ENCODE assay signal across 8 mouse cellular contexts in genomic region chr1:69107485-69108158, GRCm38 (mm10). TPM values are rescaled to one million over a fixed set of nuclear protein-coding genes. Genes with fewer than 3 reads are reported as not detected.
DNase-seq lines count a peak whose midpoint lies in the region; ATAC-seq and TF ChIP-seq lines count a peak whose summit lies in the region.

Gene Erbb4 (minus strand): TSS chr1:69108059.

- no peaks in the 10 kb centered on the region for H3K36me3 ChIP-seq in kidney, adult 2 months (ENCODE audit: control insufficient read depth, insufficient read depth, low read length)
- H3K36me3 ChIP-seq in limb, embryonic 13.5 days = no peaks in the 10 kb centered on the region
- H3K36me3 ChIP-seq in neural tube, embryonic 12.5 days = no peaks in the 10 kb centered on the region

- no peak for TF ChIP-seq CTCF in kidney, adult 2 months (conservative IDR thresholded peaks at IDR 0.05; ENCODE audit: insufficient read depth, insufficient read length, low read depth, low read length)

- peak within 1 kb of the TSS; percentile 64 for H3K9ac ChIP-seq in limb, embryonic 13.5 days
- peak within 1 kb of the TSS; percentile 78 for H3K9ac ChIP-seq in neural tube, embryonic 12.5 days

- H3K27me3 ChIP-seq in kidney, adult 2 months (replicated peaks; ENCODE audit: control insufficient read depth, insufficient read depth, low read length) = no peaks in the 10 kb centered on the region
- peaks cover 78% of the 10 kb centered on the region for H3K27me3 ChIP-seq in limb, embryonic 13.5 days
- no peaks in the 10 kb centered on the region; the same call in none of the 2 replicates for H3K27me3 ChIP-seq in neural tube, embryonic 12.5 days (replicated peaks)

- TF ChIP-seq POLR2A in kidney, adult 2 months (IDR thresholded peaks at IDR 0.05; ENCODE audit: low read depth, low read length) = no peak

- WGBS in kidney, adult 2 months = 2% methylated on average over 63 of the region's 63 CpGs
- WGBS in limb, embryonic 13.5 days = under 1% methylated on average over 63 of the region's 63 CpGs
- under 1% methylated on average over 63 of the region's 63 CpGs for WGBS in neural tube, embryonic 12.5 days

- H3K4me3 ChIP-seq in kidney, adult 2 months (ENCODE audit: insufficient read depth, low read depth, low read length) = peak within 1 kb of the TSS; percentile 61
- peak within 1 kb of the TSS; percentile 66 for H3K4me3 ChIP-seq in limb, embryonic 13.5 days
- peak within 1 kb of the TSS; percentile 75 for H3K4me3 ChIP-seq in neural tube, embryonic 12.5 days

- peak within 1 kb of the TSS; percentile 87 for H3K27ac ChIP-seq in kidney, adult 2 months (ENCODE audit: insufficient read depth, low read depth, low read length)
- H3K27ac ChIP-seq in limb, embryonic 13.5 days = no peak within 1 kb of the TSS
- H3K27ac ChIP-seq in neural tube, embryonic 12.5 days = peak within 1 kb of the TSS; percentile 62; the same call in 1 of the 2 replicates

- no peaks in the 10 kb centered on the region; the same call in 1 of the 2 replicates for H3K4me1 ChIP-seq in kidney, adult 2 months (ENCODE audit: control insufficient read depth, insufficient read depth, low read length)
- peaks cover 19% of the 10 kb centered on the region for H3K4me1 ChIP-seq in limb, embryonic 13.5 days
- peaks cover 5% of the 10 kb centered on the region for H3K4me1 ChIP-seq in neural tube, embryonic 12.5 days

- peak; percentile 24 for DNase-seq in gastrocnemius, postnatal 10 days
- DNase-seq in gastrocnemius, adult 18-20 months (ENCODE audit: low spot score) = no peak
- DNase-seq in cerebellum, postnatal 14 days = peak; percentile 53 to 69
- DNase-seq in heart, adult 8-10 months (ENCODE audit: low spot score) = no peak
- DNase-seq in kidney, adult 2 months = peak; percentile 16
- DNase-seq in adipocyte (ENCODE audit: low spot score) = no peak

- peak within 1 kb of the TSS; percentile 99 for H3K4me2 ChIP-seq in limb, embryonic 13.5 days (replicated peaks)
- H3K4me2 ChIP-seq in neural tube, embryonic 12.5 days (replicated peaks) = peak within 1 kb of the TSS; percentile 96

- no peaks in the 10 kb centered on the region for H3K9me3 ChIP-seq in limb, embryonic 13.5 days
- H3K9me3 ChIP-seq in neural tube, embryonic 12.5 days = no peaks in the 10 kb centered on the region

- ATAC-seq in limb, embryonic 13.5 days (ENCODE audit: low FRiP score, low read depth) = peak; percentile 22
- ATAC-seq in neural tube, embryonic 12.5 days (ENCODE audit: low FRiP score, low read depth) = peak; percentile 52

RNA-seq across cellular contexts. Expression of gene Erbb4, which starts in this region (rescaled TPM):
- total RNA-seq in gastrocnemius, postnatal 10 days (2021) = 1 to 10 TPM; 1.9 to 2.4 TPM
- total RNA-seq in gastrocnemius, adult 18-20 months (2021) = under 1 TPM; 0.18 to 0.33 TPM
- 10 to 100 TPM; 12.7 to 18.3 (median 13.8) TPM for total RNA-seq in heart, adult 8-10 months (2022)
- polyA plus RNA-seq in kidney, adult 2 months (2012; rRNA removed) = 1.8 and 1.9 TPM in 2 replicates
- polyA plus RNA-seq in limb, embryonic 13.5 days (2015; fragmentation: Nextera tagmentation; extraction: Ambion mirVana) = 1.7 TPM in 2 replicates
- polyA plus RNA-seq in neural tube, embryonic 12.5 days (2016; fragmentation: Nextera tagmentation; extraction: Ambion mirVana) = 8.8 and 9.4 TPM in 2 replicates

Comparison
In these comparisons a context has a peak if more than half of its experiments do, and no peak if none do; other contexts are left out.
1. RNA of gene Erbb4 (total RNA-seq): 12.7 to 18.3 TPM in heart, adult 8-10 months; 1.9 to 2.4 TPM in gastrocnemius, postnatal 10 days and 0.18 to 0.33 TPM in gastrocnemius, adult 18-20 months; every median in the first group is over 4 times any median in the second.
2. DNase-seq: peak in gastrocnemius, postnatal 10 days (single experiment), cerebellum, postnatal 14 days (2 of 2) and kidney, adult 2 months (single experiment); none in gastrocnemius, adult 18-20 months (single experiment), heart, adult 8-10 months (single experiment) and adipocyte (single experiment).
3. Peak in every context shown above with its lines, with median percentiles within 50 percentile points of each other: H3K4me3 ChIP-seq.